In the genomic region with DNA sequence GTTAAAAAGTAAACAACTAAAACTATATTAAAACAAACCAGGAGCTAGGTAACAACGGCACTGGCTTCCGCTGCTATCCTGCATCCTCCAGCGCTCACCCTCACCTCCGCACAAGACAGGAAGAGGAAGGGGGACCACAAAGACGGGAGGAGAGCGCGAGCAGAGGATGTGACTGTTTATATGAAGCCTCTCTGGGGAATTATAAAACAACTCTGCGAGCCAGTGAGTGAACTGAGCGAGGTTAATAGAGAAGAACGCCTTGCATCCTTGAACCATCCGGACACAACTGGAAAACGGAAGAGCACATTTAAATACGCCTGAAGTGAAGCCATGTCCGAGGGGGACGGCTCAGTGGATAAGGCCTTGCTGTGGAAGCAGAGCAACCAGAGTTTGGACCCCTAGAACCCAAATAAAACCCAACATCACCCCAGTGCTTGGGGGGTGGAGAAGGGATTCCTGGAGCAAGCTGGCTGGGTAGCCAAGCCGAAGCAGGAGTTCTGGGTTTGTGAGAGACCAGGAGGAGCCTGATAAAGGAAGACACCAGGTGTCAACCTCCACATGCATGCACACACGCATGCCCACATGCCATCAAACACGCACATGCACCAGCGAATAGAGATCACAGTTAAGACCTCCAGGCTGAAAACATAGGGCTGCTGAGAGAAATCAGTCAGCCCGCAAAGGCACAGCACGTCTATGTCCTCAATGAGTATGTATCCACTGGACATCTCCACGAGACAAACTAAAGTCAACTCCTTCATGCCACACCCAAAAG, we compare ENCODE assay signal across 12 mouse cellular contexts.
DNase-seq lines count a peak whose midpoint lies in the region; ATAC-seq and TF ChIP-seq lines count a peak whose summit lies in the region.
"Had no signal": no experiment of that assay in that cellular context is flagged by ENCODE, and none has a peak within 500 bp of the region (broad histone marks: within the 10 kb centered on the region; RNA-seq: fewer than 3 reads in every experiment).

No protein-coding gene starts in this region.

- peaks cover 50% of the 10 kb centered on the region for H3K4me1 ChIP-seq in hindbrain, embryonic 13.5 days (replicated peaks)
- H3K4me1 ChIP-seq in hindbrain, embryonic 14.5 days (replicated peaks; ENCODE audit: control insufficient read depth, insufficient read depth, low read length), result peaks cover 29% of the 10 kb centered on the region
- H3K4me1 ChIP-seq in forebrain, postnatal 0 days (ENCODE audit: insufficient read depth), result no peaks in the 10 kb centered on the region

- H3K9ac ChIP-seq in hindbrain, embryonic 13.5 days, result no peak overlapping the region
- no peak overlapping the region for H3K9ac ChIP-seq in hindbrain, embryonic 14.5 days
- H3K9ac ChIP-seq in forebrain, postnatal 0 days, result no peak overlapping the region
- H3K9ac ChIP-seq: midbrain, embryonic 15.5 days had no signal

- 73% methylated on average over 22 of the region's 22 CpGs for WGBS in hindbrain, embryonic 13.5 days
- WGBS in hindbrain, embryonic 14.5 days, result 75% methylated on average over 22 of the region's 22 CpGs
- WGBS in forebrain, postnatal 0 days, result 91% methylated on average over 22 of the region's 22 CpGs

- H3K4me3 ChIP-seq in hindbrain, embryonic 13.5 days, result no peak overlapping the region
- no peak overlapping the region for H3K4me3 ChIP-seq in hindbrain, embryonic 14.5 days (replicated peaks; ENCODE audit: low read length)
- H3K4me3 ChIP-seq in forebrain, postnatal 0 days (ENCODE audit: low read depth, low read length), result no peak overlapping the region
- H3K4me3 ChIP-seq: midbrain, embryonic 15.5 days had no signal

- no peaks in the 10 kb centered on the region for H3K36me3 ChIP-seq in hindbrain, embryonic 13.5 days
- H3K36me3 ChIP-seq in hindbrain, embryonic 14.5 days (replicated peaks; ENCODE audit: control insufficient read depth, insufficient read depth), result no peaks in the 10 kb centered on the region
- no peaks in the 10 kb centered on the region for H3K36me3 ChIP-seq in forebrain, postnatal 0 days (ENCODE audit: insufficient read depth)
- H3K36me3 ChIP-seq: midbrain, embryonic 15.5 days had no signal

- no peaks in the 10 kb centered on the region for H3K27me3 ChIP-seq in hindbrain, embryonic 13.5 days
- no peaks in the 10 kb centered on the region for H3K27me3 ChIP-seq in hindbrain, embryonic 14.5 days (ENCODE audit: control insufficient read depth, insufficient read depth, low read length)
- H3K27me3 ChIP-seq in forebrain, postnatal 0 days (ENCODE audit: insufficient read depth, low read length), result no peaks in the 10 kb centered on the region
- H3K27me3 ChIP-seq: midbrain, embryonic 15.5 days had no signal

- no peak overlapping the region for H3K4me2 ChIP-seq in hindbrain, embryonic 13.5 days
- no peak overlapping the region for H3K4me2 ChIP-seq in hindbrain, embryonic 14.5 days (replicated peaks)
- H3K4me2 ChIP-seq in forebrain, postnatal 0 days (ENCODE audit: low read depth), result no peak overlapping the region
- H3K4me2 ChIP-seq: midbrain, embryonic 15.5 days had no signal

- no peak for DNase-seq in hindbrain, embryonic 14.5 days (ENCODE audit: low spot score)
- peak; percentile 78 for DNase-seq in CD4-positive, CD25-positive, alpha-beta regulatory T cell, adult 2 months (ENCODE audit: low read depth, low spot score)
- DNase-seq in induced T-regulatory cell, adult 2 months (ENCODE audit: low read depth), result peak; percentile 87
- DNase-seq in forebrain, postnatal 0 days, result no peak
- DNase-seq in layer of hippocampus, adult 18-20 months (ENCODE audit: low spot score in 2 of 2), result no peak
- no peak for DNase-seq in adrenal gland, adult 8-10 months
- DNase-seq: adrenal gland, postnatal 14 days; cerebellum, adult 2 months; gastrocnemius, postnatal 25 days had no signal

- H3K9me3 ChIP-seq in hindbrain, embryonic 13.5 days, result no peaks in the 10 kb centered on the region
- H3K9me3 ChIP-seq in hindbrain, embryonic 14.5 days (ENCODE audit: control insufficient read depth, low read length), result no peaks in the 10 kb centered on the region
- H3K9me3 ChIP-seq in forebrain, postnatal 0 days (ENCODE audit: low read length), result no peaks in the 10 kb centered on the region
- H3K9me3 ChIP-seq: midbrain, embryonic 15.5 days had no signal

- TF ChIP-seq CTCF in forebrain, postnatal 0 days (IDR thresholded peaks at IDR 0.05; ENCODE audit: low read depth), result no peak

- H3K27ac ChIP-seq in hindbrain, embryonic 13.5 days, result peak overlapping the region; percentile 52; the same call in 1 of the 2 replicates
- no peak overlapping the region for H3K27ac ChIP-seq in hindbrain, embryonic 14.5 days
- no peak overlapping the region for H3K27ac ChIP-seq in forebrain, postnatal 0 days (ENCODE audit: low read depth, low read length)
- H3K27ac ChIP-seq: midbrain, embryonic 15.5 days had no signal

- no peak for ATAC-seq in hindbrain, embryonic 13.5 days (ENCODE audit: low FRiP score)
- ATAC-seq in hindbrain, embryonic 14.5 days (ENCODE audit: low FRiP score), result no peak
- peak; percentile 43 for ATAC-seq in neutrophil, adult 5-6 weeks (ENCODE audit: extremely low read depth, insufficient number of reproducible peaks, low FRiP score, poor library complexity, severe bottlenecking)
- ATAC-seq in forebrain, postnatal 0 days, result no peak
- ATAC-seq: midbrain, embryonic 15.5 days had no signal

Comparison
In these comparisons a context has a peak if more than half of its experiments do, and no peak if none do; other contexts are left out.
1. DNase-seq: peak in CD4-positive, CD25-positive, alpha-beta regulatory T cell, adult 2 months (single experiment) and induced T-regulatory cell, adult 2 months (single experiment); none in hindbrain, embryonic 14.5 days (single experiment), forebrain, postnatal 0 days (single experiment), layer of hippocampus, adult 18-20 months (0 of 2) and adrenal gland, adult 8-10 months (single experiment).